Mouse (Mus musculus) liver, embryonic 14.5 days (tissue): ENCODE measurements around the gene Wdr45.

Experiments used
- CTCF ChIP-seq: IDR thresholded peaks from 2 replicates; pipeline ENCODE4 v1.5.1; 2016; ENCODE audit warnings: antibody characterized with exemption, low read depth, control low read depth
- EP300 ChIP-seq: IDR thresholded peaks from 2 replicates; pipeline ENCODE4 v1.6.1; 2016; ENCODE audit warnings: antibody characterized with exemption, low read depth

DNA sequence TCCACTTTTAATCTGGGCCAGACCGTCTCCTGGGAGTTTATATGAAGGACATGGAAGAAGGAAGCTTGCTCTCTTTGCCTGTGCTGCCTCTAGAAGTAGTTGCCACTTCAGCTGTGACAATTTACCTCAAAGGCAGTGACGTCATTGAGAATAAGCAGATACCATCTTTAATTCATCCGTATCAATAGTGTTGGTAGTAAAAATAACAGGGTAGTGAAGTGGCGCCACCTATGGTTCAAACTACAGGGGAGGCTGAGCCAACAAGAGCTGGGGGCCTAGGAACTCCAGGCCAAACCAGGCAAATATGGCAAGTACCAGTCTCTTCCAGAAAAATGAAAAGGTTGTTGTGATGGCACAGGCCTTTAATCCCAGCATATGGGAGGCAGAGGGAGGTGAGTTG, 21.3 kb upstream of the Wdr45 start:
- peak; percentile 42 for TF ChIP-seq CTCF
- TF ChIP-seq EP300: no peak
